Mouse (Mus musculus): ENCODE results near the gene Gm33543. TPM values are rescaled to one million over a fixed set of nuclear protein-coding genes. Genes with fewer than 3 reads are reported as not detected.

Gene Gm33543
- total and polyA plus RNA-seq, 3 experiments = not detected

DNA sequence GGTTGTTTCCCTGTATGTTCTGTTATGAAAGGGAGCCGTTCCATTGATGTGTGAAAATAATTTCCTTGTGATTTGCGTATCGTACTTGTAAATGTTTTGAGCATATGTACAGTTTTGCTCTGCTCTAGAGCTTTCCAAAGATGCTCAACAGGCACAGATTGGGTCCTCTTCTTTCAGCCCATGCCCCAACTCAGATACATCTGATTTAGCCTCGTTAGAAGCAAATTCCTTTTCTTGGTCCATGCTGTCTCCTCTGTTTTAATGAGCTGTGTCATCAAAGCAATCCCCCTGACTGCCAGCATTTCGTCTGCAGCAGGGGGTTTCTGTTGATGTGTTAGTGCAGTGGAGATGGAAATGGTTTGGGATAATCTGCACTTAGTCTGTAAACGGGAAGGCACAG is 25.6 kb upstream of the Gm33543 start:
- no peaks in the 10 kb centered on the region for H3K27me3 ChIP-seq (replicated peaks)
- dilution Hi-C loops (cut with MboI; ENCODE audit: extremely low pct_ligation_motif_present, extremely low pct_unique_long_range_greater_than_20kb, low sequenced_read_pairs) = no loop called here
- H3K4me2 ChIP-seq (ENCODE audit: insufficient read depth, low read depth, poor library complexity, severe bottlenecking) = no peak overlapping the region
- no peak overlapping the region for H3K9ac ChIP-seq (ENCODE audit: insufficient read depth, low read depth)
- TF ChIP-seq NRF1 (IDR thresholded peaks at IDR 0.05; ENCODE audit: low read depth, low read length) = no peak
- TF ChIP-seq USF2 (conservative IDR thresholded peaks at IDR 0.05; ENCODE audit: low read depth, low read length) = no peak
- no peak for TF ChIP-seq SIN3A (IDR thresholded peaks at IDR 0.05; ENCODE audit: low read length)
- no peak overlapping the region for H3K4me3 ChIP-seq (replicated peaks in 1 of 3; ENCODE audit: low read depth in 2 of 3, low read length in 2 of 3, poor library complexity in 1 of 3)
- H3K9me3 ChIP-seq (replicated peaks; ENCODE audit: low read length) = no peaks in the 10 kb centered on the region
- no peak overlapping the region for H3K27ac ChIP-seq (ENCODE audit: insufficient read depth, low read depth)
- no peaks in the 10 kb centered on the region for H3K36me3 ChIP-seq (replicated peaks in 1 of 2; ENCODE audit: control insufficient read depth in 1 of 2, insufficient read depth in 1 of 2, low read length in 1 of 2)
- no peak for DNase-seq (ENCODE audit: extremely low read depth)
- no peaks in the 10 kb centered on the region for H3K79me2 ChIP-seq (replicated peaks; ENCODE audit: control insufficient read depth, extremely low read depth, insufficient read depth, poor library complexity, severe bottlenecking)
- peaks cover 0 to 4% of the 10 kb centered on the region in 2 experiments; a peak in 1 of 4 replicates for H3K4me1 ChIP-seq (ENCODE audit: control insufficient read depth in 1 of 2, insufficient read depth in 2 of 2)
- in situ Hi-C loops (cut with MboI; ENCODE audit: low pct_ligation_motif_present, low pct_unique_long_range_greater_than_20kb, low sequenced_read_pairs) = no loop called here

DNA sequence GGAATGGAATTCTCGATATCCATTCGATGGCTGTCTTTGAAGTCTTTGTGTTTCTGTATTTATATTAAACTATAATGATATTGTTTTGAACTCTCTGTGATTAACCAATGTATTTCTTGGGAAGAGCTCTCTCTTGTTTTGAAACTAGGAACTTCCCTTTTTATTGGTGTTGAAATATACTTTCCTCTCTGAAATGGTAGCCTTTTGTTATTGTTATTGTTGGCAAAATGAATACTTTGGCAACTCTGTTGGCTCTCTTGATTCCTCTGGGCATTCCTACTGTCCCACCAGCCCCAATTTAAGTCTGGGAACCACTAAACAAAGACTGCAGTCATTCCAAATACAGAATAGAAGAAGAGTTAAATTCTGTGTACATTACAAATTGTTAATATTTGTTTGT is 24.9 kb upstream of the Gm33543 start:
- H3K4me2 ChIP-seq (ENCODE audit: insufficient read depth, low read depth, poor library complexity, severe bottlenecking) = no peak overlapping the region
- no peaks in the 10 kb centered on the region for H3K27me3 ChIP-seq (replicated peaks)
- no peak for DNase-seq (ENCODE audit: extremely low read depth)
- no peak overlapping the region for H3K4me3 ChIP-seq (replicated peaks in 1 of 3; ENCODE audit: low read depth in 2 of 3, low read length in 2 of 3, poor library complexity in 1 of 3)
- H3K9ac ChIP-seq (ENCODE audit: insufficient read depth, low read depth) = no peak overlapping the region
- H3K9me3 ChIP-seq (replicated peaks; ENCODE audit: low read length) = no peaks in the 10 kb centered on the region
- dilution Hi-C loops (cut with MboI; ENCODE audit: extremely low pct_ligation_motif_present, extremely low pct_unique_long_range_greater_than_20kb, low sequenced_read_pairs) (no loop called here), in situ Hi-C loops (cut with MboI; ENCODE audit: low pct_ligation_motif_present, low pct_unique_long_range_greater_than_20kb, low sequenced_read_pairs) (no loop called here)
- no peak overlapping the region for H3K27ac ChIP-seq (ENCODE audit: insufficient read depth, low read depth)
- TF ChIP-seq BHLHE40 (IDR thresholded peaks at IDR 0.05; ENCODE audit: low read depth, low read length) (no peak), POLR2A (IDR thresholded peaks at IDR 0.05; ENCODE audit: low read depth, low read length) (no peak), PAX5 (IDR thresholded peaks at IDR 0.05; ENCODE audit: low read length) (no peak), EP300 (IDR thresholded peaks at IDR 0.05; ENCODE audit: low read length) (no peak), JUND (conservative IDR thresholded peaks at IDR 0.05; ENCODE audit: low read depth, low read length) (no peak), RCOR1 (conservative IDR thresholded peaks at IDR 0.05; ENCODE audit: low read depth, low read length) (no peak), IRF4 (IDR thresholded peaks at IDR 0.05; ENCODE audit: low read depth, low read length) (no peak), E2F4 (IDR thresholded peaks at IDR 0.05; ENCODE audit: insufficient replicate concordance, low read depth, low read length) (no peak), CTCF (conservative IDR thresholded peaks at IDR 0.05 in 1 of 2, IDR thresholded peaks at IDR 0.05 in 1 of 2; ENCODE audit: low read depth in 2 of 2, low read length in 2 of 2) (no peak), ZC3H11A (IDR thresholded peaks at IDR 0.05; ENCODE audit: low read depth, low read length) (no peak), HCFC1 (IDR thresholded peaks at IDR 0.05; ENCODE audit: low read depth, low read length) (no peak), ELF1 (IDR thresholded peaks at IDR 0.05; ENCODE audit: low read depth, low read length) (no peak)
- H3K36me3 ChIP-seq (replicated peaks in 1 of 2; ENCODE audit: control insufficient read depth in 1 of 2, insufficient read depth in 1 of 2, low read length in 1 of 2) = no peaks in the 10 kb centered on the region
- no peaks in the 10 kb centered on the region for H3K79me2 ChIP-seq (replicated peaks; ENCODE audit: control insufficient read depth, extremely low read depth, insufficient read depth, poor library complexity, severe bottlenecking)
- peaks cover 0 to 4% of the 10 kb centered on the region in 2 experiments; a peak in 1 of 4 replicates for H3K4me1 ChIP-seq (ENCODE audit: control insufficient read depth in 1 of 2, insufficient read depth in 2 of 2)

Measured in CH12.LX (cell line).